Mouse (Mus musculus): ENCODE measurements around the gene Iqcn. TPM values are rescaled to one million over a fixed set of nuclear protein-coding genes. Genes with fewer than 3 reads are reported as not detected.

Iqcn gene
- polyA plus RNA-seq, 2 experiments from 2014 or later: 0.07 TPM; not detected in 1

DNA sequence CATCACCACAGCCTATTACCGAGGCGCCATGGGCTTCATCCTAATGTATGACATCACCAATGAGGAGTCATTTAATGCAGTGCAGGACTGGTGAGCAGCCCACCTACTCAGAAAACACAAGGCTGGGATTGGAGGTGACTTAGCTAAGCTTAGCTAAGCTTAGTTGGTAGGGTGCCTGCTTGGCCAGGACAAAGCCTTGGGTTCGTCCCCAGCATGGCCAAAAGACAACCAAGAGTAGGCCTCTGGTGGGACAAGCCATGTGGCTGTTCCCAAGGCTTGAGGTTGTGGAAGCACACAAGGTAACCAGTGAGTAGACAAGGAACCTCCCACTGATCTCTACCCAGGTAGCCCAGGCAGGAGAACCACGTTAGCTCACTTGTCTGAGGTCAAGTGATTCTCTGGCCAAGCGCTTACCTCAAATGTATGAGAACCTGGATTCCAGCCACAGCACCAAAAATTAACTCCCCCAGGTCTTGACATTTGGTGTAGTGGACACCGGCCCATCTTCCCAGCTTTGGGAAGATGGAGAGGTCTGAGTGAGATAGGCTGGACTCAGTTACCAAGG, 53.3 kb downstream of the Iqcn start:
- ATAC-seq: no peak

DNA sequence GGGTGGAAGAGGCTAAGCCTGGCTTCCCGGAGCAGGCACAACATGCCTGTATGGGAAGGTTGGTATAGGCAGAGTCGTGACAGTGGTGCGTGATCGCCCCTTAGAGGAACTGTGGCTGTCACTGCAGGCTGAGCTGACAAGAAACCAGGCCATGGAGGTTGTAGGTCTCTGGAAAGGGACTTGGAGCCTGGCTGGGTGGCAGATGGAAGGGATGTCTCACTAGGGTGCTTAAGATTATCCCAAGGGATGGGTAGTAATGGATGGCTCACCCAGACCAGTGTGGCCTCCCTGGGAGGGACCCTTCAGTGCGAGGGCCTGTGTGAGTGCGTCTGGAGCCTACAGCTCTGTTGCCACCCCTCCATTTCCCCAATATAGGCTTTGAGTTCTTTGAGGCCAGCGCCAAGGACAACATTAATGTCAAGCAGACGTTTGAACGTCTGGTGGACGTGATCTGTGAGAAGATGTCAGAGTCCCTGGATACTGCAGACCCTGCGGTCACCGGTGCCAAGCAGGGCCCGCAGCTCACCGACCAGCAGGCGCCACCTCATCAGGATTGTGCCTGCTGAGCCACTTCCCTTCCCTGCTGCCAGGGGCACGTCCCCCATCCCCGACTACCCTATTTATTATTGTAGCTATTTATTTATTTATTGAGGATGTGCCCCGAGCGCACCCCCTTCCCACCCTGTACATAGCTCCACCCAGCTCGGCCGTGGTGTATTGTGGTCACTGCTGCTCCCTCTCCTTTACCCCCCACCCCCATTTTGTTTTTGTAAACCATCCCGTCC, 54.5 kb downstream of the Iqcn start:
- ATAC-seq: no peak

DNA sequence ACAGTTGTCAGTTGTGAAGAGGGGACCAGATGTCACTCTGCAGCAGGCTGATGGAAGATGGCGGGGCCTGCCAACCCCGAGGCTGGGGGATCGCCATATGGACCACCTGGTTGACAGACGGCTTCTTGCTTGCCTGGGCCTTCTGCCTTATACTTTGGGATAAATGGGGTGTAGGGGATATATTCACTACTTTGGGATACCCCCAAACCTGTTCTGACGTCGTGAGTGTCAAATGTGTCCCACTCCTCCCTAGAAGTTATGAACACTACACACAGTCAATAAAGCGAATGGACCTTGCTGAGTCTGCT, 55.0 kb downstream of the Iqcn start:
- no peak for ATAC-seq

DNA sequence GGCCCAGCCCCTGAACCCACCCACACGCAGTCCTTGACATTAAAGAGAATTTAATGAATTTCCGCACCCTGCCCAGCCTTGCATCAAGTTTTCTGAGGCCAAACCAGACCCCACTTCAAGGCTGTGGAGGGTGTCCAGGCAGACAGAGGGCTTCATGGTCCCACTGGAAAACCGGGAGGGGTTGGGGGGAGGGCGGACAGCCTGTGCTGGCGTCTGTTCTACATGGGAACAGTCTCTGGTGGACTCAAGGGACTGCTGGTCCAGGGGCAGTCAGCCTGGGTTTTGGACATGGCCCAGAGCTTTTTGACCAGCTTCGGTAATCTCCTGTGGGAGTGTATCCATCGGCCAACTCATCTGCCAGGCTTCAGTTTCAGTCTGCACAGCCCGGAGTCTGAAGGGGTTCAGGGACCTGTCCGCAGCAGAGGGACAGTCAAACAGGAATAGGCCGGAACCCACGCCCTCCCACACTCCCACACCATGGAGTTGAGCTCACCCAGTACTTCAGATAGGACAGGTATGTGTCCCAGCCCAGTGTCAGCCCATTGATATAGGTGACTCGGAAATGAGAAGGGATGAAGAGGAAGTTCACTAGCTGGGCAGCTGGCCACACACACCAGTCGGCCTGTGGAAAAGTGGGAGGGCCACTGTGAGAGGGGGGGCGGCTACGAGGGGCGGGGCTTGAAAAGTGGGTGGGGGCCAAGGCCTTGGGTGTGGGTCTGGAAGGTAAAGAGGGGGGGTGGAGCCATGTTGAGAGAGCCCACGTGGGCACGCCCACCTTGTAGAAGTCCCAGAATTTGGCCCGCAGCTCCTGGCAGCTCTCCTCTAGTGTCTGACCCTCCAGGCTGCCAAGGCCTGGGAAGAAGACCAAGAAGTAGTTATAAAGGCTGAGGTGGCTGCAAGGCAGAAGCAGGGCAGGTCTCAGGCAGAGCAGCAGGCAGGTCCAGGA, 55.6 kb downstream of the Iqcn start:
- ATAC-seq: no peak

DNA sequence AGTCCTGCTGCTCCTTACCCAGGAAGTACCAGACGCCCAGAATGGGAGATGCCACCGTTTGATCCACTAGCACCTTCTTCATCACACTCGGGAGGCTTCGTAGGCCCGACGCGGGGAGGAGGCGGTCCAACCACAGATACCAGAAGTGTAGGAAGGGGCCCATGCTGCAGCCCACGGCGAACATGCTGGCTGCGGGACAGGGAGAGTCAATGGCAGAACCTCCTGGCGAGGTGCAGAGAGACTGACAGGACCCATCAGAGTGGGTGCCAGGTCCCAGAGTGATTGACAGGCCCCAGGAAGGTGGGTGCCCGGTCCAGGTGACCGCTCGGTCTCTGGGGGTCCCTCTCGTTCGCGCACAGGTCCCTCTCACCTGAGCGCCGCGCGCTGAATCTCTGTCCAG, 57.1 kb downstream of the Iqcn start:
- no peak for ATAC-seq

DNA sequence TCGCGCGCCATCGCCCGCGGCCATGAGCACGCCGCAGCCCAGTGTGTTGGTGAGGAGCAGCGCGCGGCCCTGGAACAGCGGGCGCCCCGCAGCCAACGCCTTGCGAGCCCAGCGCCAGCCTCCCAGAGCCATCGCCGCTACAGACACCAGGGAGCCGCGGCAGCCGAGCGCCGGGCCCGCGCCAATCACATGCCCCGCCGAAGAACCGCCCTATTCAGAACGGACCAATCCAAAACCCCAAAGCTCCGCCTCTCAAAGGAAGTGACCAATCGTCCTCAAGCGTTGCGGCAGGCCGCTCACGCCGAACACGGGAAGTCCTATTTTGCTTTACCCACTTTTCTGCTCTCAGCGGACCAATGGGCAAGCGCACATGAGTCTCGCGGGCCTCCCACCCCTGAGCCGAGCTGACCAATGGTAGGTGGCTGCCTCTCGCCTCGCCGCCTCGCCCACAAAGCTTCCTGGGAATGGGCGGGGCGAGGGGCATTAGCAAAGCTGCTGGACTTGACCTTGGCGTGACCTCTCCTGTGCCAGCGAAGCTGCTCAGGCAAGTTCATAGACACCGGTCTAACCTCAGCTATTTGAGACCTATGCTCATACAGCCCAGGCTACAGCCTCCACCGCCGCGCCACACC, 57.6 kb downstream of the Iqcn start, which contains the start of gene Mpv17l2:
Mpv17l2 (minus strand) TSS at position 172 of the 632 bp plus-strand sequence.
- ATAC-seq: peak; percentile 94

DNA sequence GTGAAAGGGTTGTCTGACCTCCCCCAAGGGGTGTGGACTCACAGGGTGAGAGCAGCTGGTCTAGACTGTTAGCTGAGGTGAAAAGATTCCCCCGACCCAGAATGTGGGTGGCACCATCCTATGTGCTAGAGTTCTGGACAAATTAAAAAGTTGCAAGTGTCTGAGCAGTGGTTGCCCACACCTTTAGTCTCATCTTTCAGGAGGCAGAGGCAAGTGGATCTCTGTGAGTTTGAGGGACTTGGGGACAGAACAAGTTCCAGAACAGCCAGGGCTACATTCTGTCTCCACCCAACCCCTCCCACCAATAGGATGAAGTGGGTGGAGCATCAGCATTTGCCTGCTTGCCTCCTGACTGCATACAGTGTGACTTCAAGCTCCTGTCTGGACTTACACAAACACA, 58.9 kb downstream of the Iqcn start:
- no peak for ATAC-seq

DNA sequence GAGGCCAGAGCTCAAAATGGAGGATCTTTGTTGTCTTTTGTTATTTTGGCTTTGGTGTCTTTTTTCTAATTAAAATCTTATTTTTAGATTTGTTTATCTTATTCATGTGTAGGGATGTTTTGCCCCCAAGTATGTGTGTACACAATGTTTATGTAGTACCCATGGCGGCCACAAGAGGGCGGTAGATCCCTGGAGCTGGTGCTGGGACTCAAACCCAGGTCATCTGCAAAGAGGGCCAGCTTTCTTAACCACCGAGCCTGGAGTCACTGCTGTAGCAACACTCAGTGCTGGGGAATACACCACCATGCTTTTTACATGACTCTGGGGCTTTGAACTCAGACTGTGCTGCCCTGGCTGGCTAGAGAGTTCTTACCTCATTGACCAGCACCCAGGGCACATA, 60.1 kb downstream of the Iqcn start:
- ATAC-seq: no peak

DNA sequence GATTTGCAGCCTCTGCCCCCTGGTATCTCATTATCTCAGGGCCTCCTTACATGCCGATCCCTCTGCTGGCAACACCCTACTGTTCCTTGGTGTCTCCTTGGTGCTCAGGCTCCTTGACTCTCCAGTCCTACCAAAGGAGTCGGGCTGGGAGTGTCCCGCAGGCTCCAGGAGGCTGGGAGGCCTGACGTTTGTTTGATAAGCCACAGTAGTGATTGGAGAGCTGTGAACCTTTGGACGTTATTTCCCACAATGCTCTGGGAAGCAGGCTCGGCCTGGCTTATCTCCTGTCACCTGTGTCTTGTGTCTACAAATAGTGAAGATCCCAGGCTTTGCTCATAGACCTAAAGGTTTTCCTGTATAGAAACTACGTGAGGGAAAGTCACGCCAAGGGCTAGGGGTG, 60.8 kb downstream of the Iqcn start:
- no peak for ATAC-seq

DNA sequence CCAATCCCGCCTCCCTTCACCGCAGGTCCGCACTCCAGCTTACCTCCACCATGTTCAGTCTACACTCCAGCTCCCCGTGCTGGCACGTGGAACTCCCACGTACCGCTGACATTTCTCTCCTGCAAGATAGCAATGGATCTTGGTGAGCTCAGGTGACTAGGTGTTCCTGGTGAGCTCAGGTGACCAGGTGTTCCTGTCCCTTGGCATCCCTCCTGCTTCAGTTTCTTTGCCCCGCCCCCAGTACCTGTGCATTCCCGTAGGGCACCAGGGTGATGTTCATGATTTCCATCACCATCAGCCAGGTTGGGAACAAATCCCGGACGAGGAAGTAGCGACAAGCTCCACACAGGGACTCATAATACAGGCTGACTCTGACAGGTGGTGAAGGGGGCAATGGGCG, 61.4 kb downstream of the Iqcn start:
- ATAC-seq: no peak

DNA sequence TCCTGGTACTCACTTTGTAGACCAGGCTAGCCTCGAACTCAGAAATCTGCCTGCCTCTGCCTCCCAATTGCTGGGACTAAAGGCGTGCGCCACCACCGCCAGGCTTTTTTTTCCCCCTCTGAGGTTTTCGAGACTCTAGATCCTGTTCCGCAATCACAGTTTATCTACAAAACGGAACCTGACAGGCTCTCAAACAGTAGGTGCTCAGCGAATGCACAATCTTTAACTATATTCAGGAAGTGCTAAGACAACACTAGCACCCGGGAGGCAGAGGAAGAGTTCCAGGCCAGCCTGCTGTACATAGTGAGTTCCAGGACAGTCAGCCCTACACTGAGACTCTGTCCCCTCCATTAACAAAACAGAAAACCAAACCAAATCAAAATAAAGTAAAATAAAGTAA, 62.1 kb downstream of the Iqcn start:
- no peak for ATAC-seq

DNA sequence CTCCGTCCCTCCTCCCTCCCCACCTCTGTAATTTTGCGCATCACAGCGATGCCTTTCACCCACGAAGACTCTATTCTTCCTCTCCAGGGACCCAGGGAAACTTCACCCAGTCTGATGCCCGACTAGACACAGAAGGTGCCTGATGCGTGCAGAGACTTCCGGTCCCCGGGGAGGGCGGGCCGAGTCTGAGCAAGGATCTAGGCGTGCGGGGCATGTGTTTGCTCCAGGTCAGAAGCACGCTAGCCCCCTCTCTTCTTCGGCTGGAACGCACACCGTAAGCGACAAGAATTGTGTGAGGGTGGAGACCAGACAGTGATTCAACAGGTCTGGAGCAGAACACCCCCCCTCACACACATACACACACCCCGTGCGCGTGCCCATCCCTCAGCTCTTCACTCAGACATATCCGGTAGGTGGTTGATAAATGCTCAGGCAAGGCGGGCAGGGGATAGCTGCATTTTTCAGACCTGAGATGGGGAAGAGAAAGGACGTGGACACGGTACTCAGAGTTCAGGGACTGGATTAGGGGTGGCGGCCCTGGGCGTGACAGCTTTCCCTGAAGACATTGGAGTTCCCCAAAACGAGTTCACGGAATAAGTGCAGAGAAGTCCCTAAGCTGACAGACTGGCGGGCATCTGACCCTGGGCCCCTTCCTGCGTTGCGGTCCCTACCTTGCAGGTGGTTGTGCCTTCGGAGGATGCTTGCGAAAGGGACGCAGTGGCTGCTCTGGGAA, 62.7 kb downstream of the Iqcn start:
- peak; percentile 65 for ATAC-seq

DNA sequence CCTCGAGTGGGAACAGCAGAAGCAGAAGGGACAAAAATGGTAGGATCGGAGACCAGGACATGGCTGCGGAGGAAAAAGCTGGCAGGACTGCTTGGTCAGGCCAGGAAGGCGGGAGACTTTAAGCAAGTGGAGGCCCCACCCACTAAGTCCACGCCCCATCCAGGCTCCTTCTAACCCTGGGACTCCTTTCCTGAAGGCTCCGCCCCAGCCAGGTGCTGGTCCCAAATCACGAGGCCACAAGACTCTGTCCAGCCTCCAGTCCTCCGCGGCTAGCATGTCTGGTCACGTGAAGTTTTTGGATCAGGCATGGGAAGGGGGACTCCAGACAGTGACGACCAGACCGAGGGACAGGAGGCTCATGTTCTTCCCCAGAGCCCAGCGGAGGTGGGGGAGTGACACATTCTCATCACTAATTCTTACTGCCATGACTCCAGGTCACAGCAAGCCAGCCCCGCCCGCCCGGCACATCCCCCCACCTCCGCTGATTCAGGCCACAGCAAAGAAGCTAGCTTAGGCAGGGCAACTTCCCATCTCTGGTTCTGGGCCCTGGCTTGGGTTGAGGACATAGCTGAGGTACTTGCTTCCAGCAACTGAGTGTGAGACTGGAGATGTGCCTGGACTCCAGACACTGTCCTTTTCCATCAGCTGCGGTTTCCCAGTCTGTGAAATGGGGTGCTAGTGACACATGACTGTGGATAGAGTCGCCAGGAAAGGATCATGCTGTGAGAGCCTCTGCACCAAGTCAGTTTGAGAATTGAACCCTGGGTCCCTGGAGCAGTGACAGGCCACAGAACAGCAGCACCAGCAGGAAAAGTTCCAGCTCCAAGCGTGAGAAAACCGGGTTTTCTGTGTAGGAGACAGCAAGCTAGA, 63.5 kb downstream of the Iqcn start:
- ATAC-seq: no peak

Other genes with a start within 250 kb of the Iqcn start
- gene Klhl26, start 226.5 kb upstream of the Iqcn start, polyA plus RNA-seq (2017; shearing (Covaris generic)): 10 to 100 TPM in 1 of 2 experiments, 1 to 10 TPM in 1; 7.2 to 20.1 TPM
- gene Tmem59l, start 216.1 kb upstream of the Iqcn start, polyA plus RNA-seq (2017; shearing (Covaris generic)): not detected
- gene Crlf1, start 210.3 kb upstream of the Iqcn start, polyA plus RNA-seq (2017; shearing (Covaris generic)): not detected
- gene Rex1bd, start 196.7 kb upstream of the Iqcn start, polyA plus RNA-seq (2017; shearing (Covaris generic)): 10 to 100 TPM; 82.2 to 83.2 TPM
- 1,000 to 10,000 TPM; 3,148 to 3,732 TPM for gene Uba52, start 192.7 kb upstream of the Iqcn start, polyA plus RNA-seq (2017; shearing (Covaris generic))
- 100 to 1,000 TPM; 117 to 159 TPM for gene Fkbp8, start 175.7 kb upstream of the Iqcn start, polyA plus RNA-seq (2017; shearing (Covaris generic))
- gene Kxd1, start 175.5 kb upstream of the Iqcn start, polyA plus RNA-seq (2017; shearing (Covaris generic)): 100 to 1,000 TPM; 146 to 173 TPM
- gene Ell, start 164.0 kb upstream of the Iqcn start, polyA plus RNA-seq (2017; shearing (Covaris generic)): 10 to 100 TPM; 41.4 to 50.4 TPM
- gene Isyna1, start 109.1 kb upstream of the Iqcn start, polyA plus RNA-seq (2017; shearing (Covaris generic)): 10 to 100 TPM; 26.0 to 58.7 TPM
- 10 to 100 TPM in 1 of 2 experiments, 1 to 10 TPM in 1; 5.9 to 15.0 TPM for gene Ssbp4, start 94.6 kb upstream of the Iqcn start, polyA plus RNA-seq (2017; shearing (Covaris generic))
- gene Lrrc25, start 87.3 kb upstream of the Iqcn start, polyA plus RNA-seq (2017; shearing (Covaris generic)): under 1 TPM; 0.43 to 0.89 TPM
- gene Gdf15, start 71.0 kb upstream of the Iqcn start, polyA plus RNA-seq (2017; shearing (Covaris generic)): not detected
- 1 to 10 TPM; 7.0 to 9.5 TPM for gene Pgpep1, start 43.1 kb upstream of the Iqcn start, polyA plus RNA-seq (2017; shearing (Covaris generic))
- gene Lsm4, start 30.2 kb upstream of the Iqcn start, polyA plus RNA-seq (2017; shearing (Covaris generic)): 10 to 100 TPM; 86.8 to 94.5 TPM
- gene Jund, start 4.5 kb upstream of the Iqcn start, polyA plus RNA-seq (2017; shearing (Covaris generic)): 10 to 100 TPM in 1 of 2 experiments, 1 to 10 TPM in 1; 7.6 to 23.3 TPM
- gene Gm3336, start 15.1 kb downstream of the Iqcn start, polyA plus RNA-seq (2017; shearing (Covaris generic)): not detected
- under 1 TPM; 0.66 to 0.94 TPM for gene Pde4c, start 20.3 kb downstream of the Iqcn start, polyA plus RNA-seq (2017; shearing (Covaris generic))
- gene Rab3a, start 51.2 kb downstream of the Iqcn start, polyA plus RNA-seq (2017; shearing (Covaris generic)): 1 to 10 TPM; 7.5 to 9.6 TPM
- gene Mpv17l2, start 57.5 kb downstream of the Iqcn start, polyA plus RNA-seq (2017; shearing (Covaris generic)): 10 to 100 TPM; 30.2 to 39.2 TPM
- gene Pik3r2, start 73.3 kb downstream of the Iqcn start, polyA plus RNA-seq (2017; shearing (Covaris generic)): 1 to 10 TPM; 4.3 to 4.5 TPM
- 10 to 100 TPM; 15.1 to 17.5 TPM for gene Mast3, start 101.6 kb downstream of the Iqcn start, polyA plus RNA-seq (2017; shearing (Covaris generic))
- 10 to 100 TPM; 13.7 to 24.7 TPM for gene Il12rb1, start 105.0 kb downstream of the Iqcn start, polyA plus RNA-seq (2017; shearing (Covaris generic))
- 1 to 10 TPM; 3.4 to 3.7 TPM for gene Arrdc2, start 136.3 kb downstream of the Iqcn start, polyA plus RNA-seq (2017; shearing (Covaris generic))
- gene Kcnn1, start 159.8 kb downstream of the Iqcn start, polyA plus RNA-seq (2017; shearing (Covaris generic)): not detected
- gene Ccdc124, start 170.5 kb downstream of the Iqcn start, polyA plus RNA-seq (2017; shearing (Covaris generic)): 10 to 100 TPM; 61.0 to 62.7 TPM
- gene Slc5a5, start 189.3 kb downstream of the Iqcn start, polyA plus RNA-seq (2017; shearing (Covaris generic)): not detected
- gene Rpl18a, start 194.0 kb downstream of the Iqcn start, polyA plus RNA-seq (2017; shearing (Covaris generic)): over 10,000 TPM in 1 of 2 experiments, 1,000 to 10,000 TPM in 1; 9,999 to 11,110 TPM
- gene Map1s, start 202.5 kb downstream of the Iqcn start, polyA plus RNA-seq (2017; shearing (Covaris generic)): 10 to 100 TPM; 13.8 to 17.2 TPM